Comparison of ENCODE assay signal across 28 mouse cellular contexts in genomic region chr7:100775810-100776209, GRCm38 (mm10).
"Had no signal": no experiment of that assay in that cellular context is flagged by ENCODE, and none has a peak within 500 bp of the region (broad histone marks: within the 10 kb centered on the region; RNA-seq: fewer than 3 reads in every experiment).

No protein-coding gene starts in this region.

- ATAC-seq: forebrain, embryonic 13.5 days; forebrain, embryonic 14.5 days; forebrain, embryonic 15.5 days; forebrain, embryonic 16.5 days; forebrain, postnatal 0 days had no signal

- H3K27ac ChIP-seq: embryonic facial prominence, embryonic 10.5 days; embryonic facial prominence, embryonic 12.5 days; embryonic facial prominence, embryonic 13.5 days; embryonic facial prominence, embryonic 15.5 days; forebrain, embryonic 10.5 days; forebrain, embryonic 12.5 days; forebrain, embryonic 13.5 days; forebrain, embryonic 15.5 days; gastrocnemius, adult 2 months had no signal

- H3K27me3 ChIP-seq: embryonic facial prominence, embryonic 12.5 days; embryonic facial prominence, embryonic 13.5 days; embryonic facial prominence, embryonic 15.5 days; forebrain, embryonic 12.5 days; forebrain, embryonic 13.5 days; forebrain, embryonic 15.5 days had no signal

- H3K4me3 ChIP-seq: embryonic facial prominence, embryonic 10.5 days; embryonic facial prominence, embryonic 12.5 days; embryonic facial prominence, embryonic 13.5 days; embryonic facial prominence, embryonic 15.5 days; erythroblast, embryonic 14.5 days; forebrain, embryonic 10.5 days; forebrain, embryonic 12.5 days; forebrain, embryonic 13.5 days; forebrain, embryonic 15.5 days; gastrocnemius, adult 2 months had no signal

- H3K4me2 ChIP-seq: embryonic facial prominence, embryonic 12.5 days; embryonic facial prominence, embryonic 13.5 days; embryonic facial prominence, embryonic 15.5 days; forebrain, embryonic 12.5 days; forebrain, embryonic 13.5 days; forebrain, embryonic 15.5 days had no signal

- H3K9me3 ChIP-seq: embryonic facial prominence, embryonic 10.5 days; embryonic facial prominence, embryonic 12.5 days; embryonic facial prominence, embryonic 13.5 days; embryonic facial prominence, embryonic 15.5 days; forebrain, embryonic 10.5 days; forebrain, embryonic 12.5 days; forebrain, embryonic 13.5 days; forebrain, embryonic 15.5 days had no signal

- DNase-seq: cerebellum, adult 2 months; cerebellum, adult 8-10 months; cerebellum, adult 9-10 months; cerebellum, adult 9-11 months; cerebellum, postnatal 10 days; cerebellum, postnatal 14 days; cerebellum, postnatal 25 days; cerebellum, postnatal 36 days; embryo, embryonic 11 days; forebrain, postnatal 0 days; gastrocnemius, adult 2 months; gastrocnemius, postnatal 10 days; gastrocnemius, postnatal 14 days; gastrocnemius, postnatal 25 days; gastrocnemius, postnatal 36 days; heart, adult 11 months; heart, adult 18-20 months had no signal

- H3K36me3 ChIP-seq: embryonic facial prominence, embryonic 12.5 days; embryonic facial prominence, embryonic 15.5 days had no signal

- H3K9ac ChIP-seq: embryonic facial prominence, embryonic 12.5 days; embryonic facial prominence, embryonic 13.5 days; embryonic facial prominence, embryonic 15.5 days; forebrain, embryonic 12.5 days; forebrain, embryonic 13.5 days; forebrain, embryonic 15.5 days; forebrain, postnatal 0 days had no signal

- H3K4me1 ChIP-seq: embryonic facial prominence, embryonic 10.5 days; embryonic facial prominence, embryonic 12.5 days; embryonic facial prominence, embryonic 13.5 days; embryonic facial prominence, embryonic 15.5 days; forebrain, embryonic 10.5 days; forebrain, embryonic 12.5 days; forebrain, embryonic 13.5 days; forebrain, embryonic 15.5 days had no signal
